In the genomic region with DNA sequence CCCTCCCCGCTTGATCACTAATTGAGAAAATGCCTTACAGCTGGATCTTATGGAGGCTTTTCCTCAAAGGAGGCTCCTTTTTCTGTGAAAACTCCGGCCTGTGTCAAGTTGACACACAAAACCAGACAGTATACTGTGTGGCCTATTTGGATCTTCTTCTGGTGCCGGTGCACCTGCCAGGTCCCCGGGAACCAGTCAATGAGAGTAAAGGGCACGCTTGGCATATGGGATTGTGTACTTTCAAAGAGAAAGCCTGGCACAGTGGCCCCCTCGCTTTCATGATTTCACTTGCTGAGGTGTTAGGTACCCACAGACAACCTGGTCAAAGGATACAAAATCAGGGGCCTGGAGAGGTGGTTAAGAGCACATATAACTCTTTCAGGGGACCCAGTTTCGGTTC, we compare ENCODE assay signal across 28 mouse cellular contexts.
DNase-seq lines count a peak whose midpoint lies in the region; ATAC-seq and TF ChIP-seq lines count a peak whose summit lies in the region.
"Had no signal": no experiment of that assay in that cellular context is flagged by ENCODE, and none has a peak within 500 bp of the region (broad histone marks: within the 10 kb centered on the region; RNA-seq: fewer than 3 reads in every experiment).

No protein-coding gene starts in this region.

- no peak overlapping the region for H3K4me3 ChIP-seq in layer of hippocampus, adult 2 months
- H3K4me3 ChIP-seq: embryonic facial prominence, embryonic 10.5 days; embryonic facial prominence, embryonic 13.5 days; erythroblast, embryonic 14.5 days; forebrain, embryonic 13.5 days; gastrocnemius, adult 2 months; heart, embryonic 12.5 days; heart, embryonic 15.5 days had no signal

- DNase-seq in cerebellum, adult 18-20 months: peak; percentile 55 to 58
- no peak for DNase-seq in cerebellum, postnatal 4 days (ENCODE audit: low spot score in 2 of 2)
- DNase-seq in cerebellum, postnatal 25 days: peak; percentile 41 to 56
- DNase-seq in layer of hippocampus, adult 2 months (ENCODE audit: low spot score in 2 of 2): no peak
- DNase-seq in layer of hippocampus, adult 11-12 months (ENCODE audit: low spot score): no peak
- DNase-seq: adrenal gland, postnatal 10 days; adrenal gland, postnatal 36 days; B cell, adult 2 months; cerebellum, adult 9-10 months; embryo, embryonic 11 days; gastrocnemius, adult 2 months; gastrocnemius, postnatal 14 days; heart, adult 18-20 months; heart, postnatal 10 days; heart, postnatal 36 days; kidney, adult 18-20 months; kidney, adult 9 months had no signal

- TF ChIP-seq CTCF in layer of hippocampus, adult 2 months (conservative IDR thresholded peaks at IDR 0.05): no peak

- no peak for ATAC-seq in cerebellum, adult (ENCODE audit: insufficient number of reproducible peaks, low FRiP score, low TSS enrichment)
- ATAC-seq: forebrain, embryonic 13.5 days; hindbrain, postnatal 0 days; inflammation-experienced regulatory T-cells, adult 6 months; intestine, embryonic 16.5 days; Patski had no signal

- peak overlapping the region; percentile 61; the same call in 1 of the 2 replicates for H3K27ac ChIP-seq in layer of hippocampus, adult 2 months
- H3K27ac ChIP-seq: embryonic facial prominence, embryonic 10.5 days; embryonic facial prominence, embryonic 13.5 days; forebrain, embryonic 13.5 days; gastrocnemius, adult 2 months; heart, embryonic 15.5 days; hindbrain, postnatal 0 days had no signal

Comparison
In these comparisons a context has a peak if more than half of its experiments do, and no peak if none do; other contexts are left out.
1. DNase-seq: peak in cerebellum, adult 18-20 months (2 of 2) and cerebellum, postnatal 25 days (2 of 2); none in cerebellum, postnatal 4 days (0 of 2), layer of hippocampus, adult 2 months (0 of 2) and layer of hippocampus, adult 11-12 months (single experiment).